Mouse (Mus musculus): ENCODE measurements around the gene Shc3.

The Shc3 gene

DNA sequence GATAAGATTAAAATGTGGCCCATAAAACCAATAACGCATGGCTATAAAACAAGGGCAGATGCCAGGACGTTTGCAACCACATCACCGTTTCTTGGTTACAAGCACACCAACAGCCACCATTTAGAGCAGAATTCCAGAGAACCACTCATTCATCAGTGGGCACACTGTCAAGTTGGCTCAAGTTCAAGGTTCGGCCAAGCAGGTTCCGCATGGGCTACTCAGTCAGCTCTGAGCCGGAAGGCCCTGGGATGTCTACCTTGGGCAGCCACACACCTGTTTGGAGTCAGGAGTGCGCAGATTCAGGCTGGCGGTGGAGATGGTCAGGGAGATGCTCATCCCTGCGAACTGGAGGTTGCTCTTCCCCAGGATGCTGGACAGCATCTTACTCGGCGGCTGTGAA, 89.4 kb downstream of the Shc3 start:
- no peak for DNase-seq

- DNase-seq = no peak
These were observed 92.2 kb downstream of the Shc3 start for GRCm38 (mm10) chr13:51476991-51477390.

- no peak for DNase-seq
These were observed 100.4 kb downstream of the Shc3 start for GRCm38 (mm10) chr13:51468697-51469250.

DNA sequence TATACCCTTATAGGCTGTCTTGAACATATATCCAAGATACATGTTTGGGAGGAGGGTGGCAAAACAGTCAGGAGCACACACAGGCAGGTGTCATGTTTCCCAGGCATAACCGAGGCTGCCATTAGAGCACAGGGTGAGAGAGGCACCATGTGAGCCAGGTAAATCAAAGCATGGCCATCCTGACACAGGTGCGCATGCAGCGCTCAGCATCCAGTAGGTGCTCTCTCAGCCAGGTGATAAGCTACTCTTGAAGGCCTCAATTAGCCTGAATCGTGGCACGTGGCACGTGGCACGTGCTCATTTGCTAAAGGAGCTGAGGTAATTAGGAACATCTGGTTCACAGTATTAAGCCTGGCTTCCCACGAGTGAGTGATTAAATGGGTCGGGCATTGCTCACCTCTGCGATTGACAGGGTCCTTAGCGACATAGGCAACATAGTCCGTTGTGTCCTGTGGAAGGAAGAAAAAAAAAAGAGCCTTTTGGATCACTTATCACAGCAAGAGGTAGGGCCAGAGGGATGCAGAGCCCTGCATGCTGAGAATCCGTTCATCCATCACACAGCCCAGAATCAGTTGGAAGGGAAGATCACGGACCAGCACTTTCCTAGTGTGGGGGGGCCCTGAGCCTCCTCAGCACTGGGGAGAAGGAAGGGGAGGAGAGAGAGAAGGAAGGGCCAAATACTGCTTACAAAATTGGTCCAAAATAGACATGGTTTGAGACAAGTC, 102.9 kb downstream of the Shc3 start:
- no peak for DNase-seq

- no peak for DNase-seq
These were observed 104.9 kb downstream of the Shc3 start for GRCm38 (mm10) chr13:51464294-51464693.

- no peak for DNase-seq
These were observed 112.9 kb downstream of the Shc3 start for GRCm38 (mm10) chr13:51456190-51456878.

DNA sequence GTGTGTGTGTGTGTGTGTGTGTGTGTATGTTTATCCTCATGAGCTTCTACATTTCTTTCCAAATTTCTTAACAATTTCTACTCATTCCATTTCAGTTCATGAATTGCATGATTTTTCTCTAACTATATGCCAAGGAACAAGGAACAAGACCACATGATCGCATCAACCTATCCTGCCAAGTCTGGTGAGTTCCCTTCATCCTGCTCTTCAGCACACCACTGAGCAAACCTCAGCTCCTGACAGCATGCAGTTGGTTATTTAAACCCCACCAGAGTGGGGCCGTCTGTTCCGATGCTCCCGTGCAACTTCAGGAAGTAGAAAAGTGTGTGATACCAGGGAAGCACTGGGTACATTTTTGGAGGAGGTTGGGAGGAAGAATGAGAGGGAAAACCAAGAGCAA, 122.7 kb downstream of the Shc3 start:
- DNase-seq = no peak

- DNase-seq = no peak
These were observed 126.3 kb downstream of the Shc3 start for GRCm38 (mm10) chr13:51442922-51443321.

- no peak for DNase-seq
These were observed 131.8 kb downstream of the Shc3 start for GRCm38 (mm10) chr13:51437105-51438085.

GRCm38 (mm10) chr13:51435146-51435545, 134.1 kb downstream of the Shc3 start:
- DNase-seq = no peak

GRCm38 (mm10) chr13:51434460-51434859, 134.8 kb downstream of the Shc3 start:
- DNase-seq = peak; percentile 18 to 19

DNA sequence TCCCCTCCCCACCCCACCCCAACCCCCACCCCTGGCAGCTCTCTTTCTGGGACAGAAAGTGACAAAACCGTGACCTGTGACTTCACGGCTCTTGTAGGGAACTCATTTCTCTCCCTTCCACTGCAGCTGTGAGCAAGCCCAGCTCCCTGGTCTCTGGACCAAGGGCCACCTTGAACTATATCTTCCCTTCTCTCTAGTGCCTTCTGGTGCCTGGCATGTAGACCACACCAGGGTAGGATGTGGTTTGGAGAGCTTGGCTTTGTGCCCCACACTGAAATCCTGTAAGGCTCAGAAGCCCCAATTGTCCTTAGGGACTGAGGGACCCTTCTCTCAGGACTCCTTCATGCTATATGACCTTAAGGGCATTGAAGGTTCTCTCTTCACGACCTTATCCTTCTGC, 135.8 kb downstream of the Shc3 start:
- no peak for DNase-seq

- DNase-seq = no peak
These were observed 143.4 kb downstream of the Shc3 start for GRCm38 (mm10) chr13:51425662-51426443.

GRCm38 (mm10) chr13:51424647-51425046, 144.6 kb downstream of the Shc3 start:
- peak; percentile 71 to 73 for DNase-seq

DNA sequence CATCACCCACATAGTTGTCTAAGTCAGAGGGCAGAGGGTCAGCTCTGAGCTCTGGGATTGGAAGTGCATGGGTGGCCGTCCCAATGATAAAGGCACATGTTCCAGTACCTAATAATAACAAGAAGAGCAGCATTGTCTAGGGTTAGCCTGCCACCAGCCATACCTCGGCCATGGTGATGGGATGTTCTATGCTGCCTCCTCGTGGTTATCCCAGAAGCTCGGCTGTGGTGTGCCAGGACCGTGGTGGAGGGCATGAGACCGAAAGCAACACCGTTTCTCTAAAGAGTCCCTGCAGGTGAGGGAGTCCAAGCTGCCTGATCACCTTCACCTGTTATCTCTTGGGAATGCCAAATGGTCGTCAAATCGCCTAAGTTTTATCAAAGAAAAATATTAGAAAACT, 145.6 kb downstream of the Shc3 start:
- DNase-seq = no peak

- no peak for DNase-seq
These were observed 148.4 kb downstream of the Shc3 start for GRCm38 (mm10) chr13:51420861-51421260.

GRCm38 (mm10) chr13:51419501-51419900, 149.7 kb downstream of the Shc3 start:
- no peak for DNase-seq

- DNase-seq = no peak
These were observed 150.2 kb downstream of the Shc3 start for GRCm38 (mm10) chr13:51418942-51419451.

- DNase-seq = peak; percentile 89
These were observed 150.8 kb downstream of the Shc3 start for GRCm38 (mm10) chr13:51418268-51418941.

- no peak for DNase-seq
These were observed 151.4 kb downstream of the Shc3 start for GRCm38 (mm10) chr13:51417796-51418195.

- DNase-seq = no peak
These were observed 152.5 kb downstream of the Shc3 start for GRCm38 (mm10) chr13:51416727-51417126.

Data from B cell, adult 2 months (primary cell).